Mouse (Mus musculus): ENCODE data around the gene Mmgt1.

Mmgt1 gene

DNA sequence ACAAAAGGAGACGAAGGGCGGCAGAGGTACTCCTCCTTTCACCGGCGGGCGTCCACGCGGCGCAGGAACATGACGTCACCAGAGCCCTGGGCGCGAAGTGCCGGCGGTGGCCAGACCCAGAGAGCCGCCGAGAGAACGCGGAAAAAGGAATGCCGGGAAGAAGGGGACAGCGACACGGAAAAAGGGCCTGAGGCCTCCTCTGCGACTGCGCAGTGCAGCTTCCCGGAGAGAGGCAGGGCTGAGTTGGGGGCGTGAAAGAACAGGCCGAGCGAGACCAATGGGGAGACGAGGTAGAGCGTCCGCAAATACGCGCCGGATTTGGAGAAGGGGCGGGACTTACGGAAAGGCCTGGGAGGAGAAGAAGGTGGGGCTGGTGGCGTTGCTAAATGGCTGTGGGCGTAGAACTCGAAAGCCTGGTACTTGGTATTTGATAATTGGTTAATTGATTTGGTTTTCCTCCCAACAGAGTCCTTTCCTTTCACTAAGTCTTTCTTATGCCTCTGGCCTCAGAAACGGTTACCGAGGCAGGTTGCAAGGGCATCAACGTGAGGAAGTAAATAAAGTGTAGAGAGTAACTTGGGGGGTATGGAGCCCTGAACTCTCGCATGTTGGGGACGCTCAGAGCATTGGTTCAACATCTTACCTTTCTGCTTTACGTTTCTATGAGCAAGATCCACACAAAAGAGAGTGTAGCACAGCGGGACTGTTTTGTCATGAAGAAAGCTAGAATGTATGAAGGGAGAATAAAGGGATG, at the start of gene Mmgt1:
Gene Mmgt1, minus strand, starts transcription at position 183 of the 754 bp plus-strand sequence.
- peak; percentile 91 for DNase-seq (ENCODE audit: low spot score)

DNA sequence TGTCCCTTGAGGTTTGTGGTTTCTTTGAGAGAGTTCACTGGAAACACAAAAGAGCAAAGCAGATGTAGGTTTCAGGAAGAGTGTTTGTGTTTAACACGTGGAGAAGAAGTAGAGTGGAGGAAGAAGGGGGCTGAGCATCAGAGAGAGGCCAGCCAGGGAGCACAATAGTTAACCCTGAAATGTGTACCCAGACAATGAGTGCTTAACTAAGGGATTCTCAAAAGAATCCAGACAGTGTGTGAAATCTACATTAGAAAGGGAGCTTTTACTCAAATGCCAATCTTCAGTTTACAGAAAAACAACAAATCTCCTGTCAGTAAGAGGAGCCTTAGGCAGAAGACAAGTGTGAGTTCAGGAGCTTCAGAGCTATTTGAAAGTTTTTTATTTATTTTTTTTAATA, 42.2 kb upstream of the Mmgt1 start:
- DNase-seq (ENCODE audit: low spot score), result no peak

- no peak for DNase-seq (ENCODE audit: low spot score)
Measured at GRCm38 (mm10) chrX:56636185-56636584, 38.3 kb upstream of the Mmgt1 start.

DNA sequence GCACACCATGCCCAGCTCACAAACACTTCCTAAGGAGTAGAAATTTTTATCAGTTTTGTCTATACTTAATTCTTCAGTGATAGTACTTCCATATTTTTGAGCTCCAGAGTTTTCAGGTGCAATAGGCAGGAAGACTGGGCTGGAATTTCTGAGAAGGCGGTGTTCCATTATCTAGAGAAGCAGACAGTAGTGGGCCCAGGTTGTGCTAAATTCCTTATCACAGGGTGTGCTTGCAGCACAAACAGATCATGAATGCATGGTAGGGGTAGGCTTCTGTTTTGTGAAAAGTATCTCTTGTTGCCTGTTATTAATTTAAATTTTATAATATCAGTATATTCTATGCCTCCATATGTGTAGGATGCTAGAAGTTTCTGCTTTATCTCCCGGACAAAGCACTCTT, 17.4 kb upstream of the Mmgt1 start:
- DNase-seq (ENCODE audit: low spot score), result no peak

- no peak for DNase-seq (ENCODE audit: low spot score)
Measured at GRCm38 (mm10) chrX:56610318-56610694, 12.4 kb upstream of the Mmgt1 start.

DNA sequence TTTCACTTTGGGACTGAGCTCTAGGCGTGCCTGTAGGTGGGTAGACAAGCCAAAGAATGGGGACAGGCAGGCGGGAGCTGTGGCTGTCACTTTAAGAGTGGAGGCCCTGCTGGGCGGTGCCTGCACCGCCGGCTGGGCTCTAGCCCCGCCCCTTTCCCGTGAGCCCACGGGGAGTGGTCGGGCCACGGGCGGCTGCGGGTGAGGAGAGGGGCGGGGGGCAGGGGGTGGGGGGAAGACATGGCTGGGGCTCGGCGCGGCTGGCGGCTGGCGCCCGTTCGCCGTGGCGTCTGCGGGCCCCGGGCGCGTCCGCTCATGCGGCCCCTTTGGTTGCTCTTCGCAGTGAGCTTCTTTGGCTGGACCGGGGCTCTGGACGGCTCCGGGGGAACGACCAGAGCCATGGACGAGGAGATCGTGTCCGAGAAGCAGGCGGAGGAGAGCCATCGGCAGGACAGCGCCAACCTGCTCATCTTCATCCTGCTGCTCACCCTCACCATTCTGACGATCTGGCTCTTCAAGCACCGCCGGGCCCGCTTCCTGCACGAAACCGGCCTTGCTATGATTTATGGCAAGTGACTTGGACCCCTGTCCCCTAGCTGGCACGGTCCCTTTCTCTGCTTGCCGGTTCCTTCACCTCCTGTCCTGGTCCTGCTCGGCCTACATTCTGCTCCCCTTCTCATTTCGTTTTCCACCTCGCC, 11.9 kb upstream of the Mmgt1 start, which contains the start of gene Slc9a6:
Gene Slc9a6, plus strand, starts transcription at position 135 of the 695 bp plus-strand sequence.
- peak; percentile 68 for DNase-seq (ENCODE audit: low spot score)

GRCm38 (mm10) chrX:56609285-56609622, 11.4 kb upstream of the Mmgt1 start:
- DNase-seq (ENCODE audit: low spot score), result no peak

DNA sequence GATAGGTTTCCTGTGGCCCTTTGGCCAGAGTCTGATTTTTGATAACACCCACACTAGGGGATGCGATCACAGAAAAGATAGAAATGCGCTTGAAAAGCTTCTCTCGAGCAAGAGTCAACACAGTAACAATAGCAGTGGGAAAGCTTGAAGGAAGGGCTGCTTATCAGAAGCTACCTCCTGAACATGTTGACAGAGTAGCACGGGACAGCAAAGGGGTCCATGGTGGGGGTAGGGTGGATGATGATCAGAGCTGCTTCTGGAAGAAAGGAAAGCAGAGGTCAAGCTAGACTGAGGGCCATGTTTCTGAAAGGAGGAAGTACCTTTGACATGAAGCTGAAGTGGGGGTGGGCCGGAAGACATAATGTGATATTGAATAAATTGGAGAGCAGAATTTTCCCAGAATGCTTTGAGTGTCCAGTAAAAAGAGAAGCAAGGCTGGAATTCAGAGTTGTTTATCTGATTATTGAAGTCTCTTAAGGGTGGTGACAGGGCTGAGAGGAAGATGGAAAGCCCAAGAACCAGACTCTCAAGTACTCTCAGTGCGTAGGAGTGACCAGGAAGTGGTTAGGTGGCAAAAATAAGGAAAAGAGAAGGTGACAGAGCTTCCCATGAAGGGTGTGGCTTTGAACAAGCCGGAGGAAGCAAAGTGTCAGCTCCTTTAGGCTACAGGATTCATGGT, 9.3 kb upstream of the Mmgt1 start:
- no peak for DNase-seq (ENCODE audit: low spot score)

- no peak for DNase-seq (ENCODE audit: low spot score)
Measured at GRCm38 (mm10) chrX:56606536-56606935, 8.7 kb upstream of the Mmgt1 start.

DNA sequence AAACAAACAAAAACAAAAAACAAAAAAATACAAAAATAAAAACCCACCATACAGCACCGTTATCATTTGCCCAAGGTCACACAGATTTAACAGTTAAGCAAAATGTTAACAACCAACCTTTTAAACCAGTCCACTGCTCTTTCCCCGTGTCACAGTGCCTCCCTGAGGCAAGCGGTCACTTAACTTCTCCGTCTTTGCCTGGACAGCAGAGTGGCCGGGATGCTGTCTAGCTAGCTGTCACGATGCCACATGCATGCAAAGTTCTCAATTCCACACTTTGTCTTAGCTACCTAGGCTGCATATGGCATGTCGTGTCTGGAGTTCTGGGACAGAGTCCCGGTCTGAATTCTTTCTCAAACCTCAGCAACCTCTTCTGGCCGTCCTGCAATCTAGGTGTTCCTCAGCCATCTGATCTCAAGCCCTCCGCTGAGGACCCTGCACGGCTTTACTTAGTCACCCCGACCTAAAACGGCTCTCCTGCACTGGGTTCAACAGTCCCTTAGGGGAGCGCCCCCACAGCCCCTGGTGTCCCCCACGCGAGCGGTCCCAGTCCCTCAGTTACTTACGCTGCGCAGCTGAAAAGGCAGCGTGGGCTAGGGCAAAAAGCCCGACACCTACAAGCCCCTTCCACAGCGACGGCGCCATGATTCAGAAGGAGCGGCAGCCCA, 516 bp downstream of the Mmgt1 start:
- no peak for DNase-seq (ENCODE audit: low spot score)

DNA sequence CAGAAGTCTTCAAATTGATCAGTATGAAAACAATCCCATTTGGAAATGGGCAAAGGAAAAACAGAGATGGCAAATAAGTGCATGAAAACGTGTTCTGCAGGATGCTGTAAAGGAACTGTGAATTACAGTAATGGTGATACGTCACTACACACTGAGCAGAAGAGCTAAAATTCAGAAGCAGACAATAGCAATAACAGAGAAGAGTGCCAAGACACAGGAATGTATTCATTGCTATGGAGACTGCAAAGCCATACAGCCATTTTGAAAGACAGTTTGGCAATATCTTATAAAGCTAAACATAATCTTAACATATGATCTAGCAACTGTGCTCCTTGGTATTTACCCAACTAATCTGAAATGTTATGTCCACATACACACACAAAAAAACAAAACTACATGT, 19.7 kb downstream of the Mmgt1 start:
- DNase-seq (ENCODE audit: low spot score), result no peak

GRCm38 (mm10) chrX:56572465-56572864, 25.4 kb downstream of the Mmgt1 start:
- peak; percentile 5 for DNase-seq (ENCODE audit: low spot score)

DNA sequence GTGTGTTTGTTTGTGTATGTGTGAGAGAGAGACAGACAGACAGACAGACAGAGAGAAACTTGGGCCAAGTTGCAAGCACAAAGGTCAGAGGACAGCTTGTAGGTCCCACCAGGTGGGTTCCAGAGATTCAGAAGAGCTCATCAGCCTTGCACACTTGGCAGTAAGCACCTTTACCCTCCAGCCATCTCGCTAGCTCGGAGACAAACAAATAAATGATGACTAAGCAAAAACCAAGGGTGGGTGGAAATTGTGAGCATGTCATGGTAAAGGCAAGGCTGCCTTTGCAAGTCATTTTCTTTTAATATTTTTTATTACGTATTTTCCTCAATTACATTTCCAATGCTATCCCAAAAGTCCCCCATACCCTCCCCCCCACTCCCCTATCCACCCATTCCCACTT, 44.3 kb downstream of the Mmgt1 start:
- no peak for DNase-seq (ENCODE audit: low spot score)

DNA sequence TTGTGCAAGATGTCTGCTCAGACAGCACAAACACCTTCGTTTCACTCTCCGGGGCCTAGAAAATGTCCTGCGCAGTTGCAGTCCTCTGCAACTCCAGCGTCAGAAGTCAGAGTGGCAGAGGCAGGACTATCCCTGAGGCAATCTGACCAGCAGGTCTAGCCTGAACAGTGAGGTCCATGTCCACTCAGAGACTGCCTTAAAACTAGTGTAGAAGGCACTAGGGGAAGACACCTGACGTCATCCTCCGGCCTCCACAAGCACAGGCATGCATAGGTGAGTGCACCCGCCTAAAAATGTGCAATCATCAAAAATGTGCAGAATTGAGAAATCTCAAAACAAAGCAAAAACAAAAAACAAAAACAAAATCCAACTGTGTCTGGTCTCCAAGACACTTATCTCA, 48.4 kb downstream of the Mmgt1 start, which contains the start of gene Gm648:
Gene Gm648, minus strand, starts transcription at position 101 of the 400 bp plus-strand sequence.
- no peak for DNase-seq (ENCODE audit: low spot score)

- peak; percentile 3 for DNase-seq (ENCODE audit: low spot score)
Measured at GRCm38 (mm10) chrX:56537162-56537561, 60.7 kb downstream of the Mmgt1 start.

All from urinary bladder, postnatal 14 days (tissue).